Mouse (Mus musculus) Muller cell, postnatal 12 days (primary cell): Measurements from ENCODE around the gene Cd80.

ENCODE experiments used
- DNase-seq: peaks from one replicate; pipeline ENCODE4 v3.0.0-alpha.2; 2015; ENCODE audit errors: inconsistent ontology term

The Cd80 gene

DNA sequence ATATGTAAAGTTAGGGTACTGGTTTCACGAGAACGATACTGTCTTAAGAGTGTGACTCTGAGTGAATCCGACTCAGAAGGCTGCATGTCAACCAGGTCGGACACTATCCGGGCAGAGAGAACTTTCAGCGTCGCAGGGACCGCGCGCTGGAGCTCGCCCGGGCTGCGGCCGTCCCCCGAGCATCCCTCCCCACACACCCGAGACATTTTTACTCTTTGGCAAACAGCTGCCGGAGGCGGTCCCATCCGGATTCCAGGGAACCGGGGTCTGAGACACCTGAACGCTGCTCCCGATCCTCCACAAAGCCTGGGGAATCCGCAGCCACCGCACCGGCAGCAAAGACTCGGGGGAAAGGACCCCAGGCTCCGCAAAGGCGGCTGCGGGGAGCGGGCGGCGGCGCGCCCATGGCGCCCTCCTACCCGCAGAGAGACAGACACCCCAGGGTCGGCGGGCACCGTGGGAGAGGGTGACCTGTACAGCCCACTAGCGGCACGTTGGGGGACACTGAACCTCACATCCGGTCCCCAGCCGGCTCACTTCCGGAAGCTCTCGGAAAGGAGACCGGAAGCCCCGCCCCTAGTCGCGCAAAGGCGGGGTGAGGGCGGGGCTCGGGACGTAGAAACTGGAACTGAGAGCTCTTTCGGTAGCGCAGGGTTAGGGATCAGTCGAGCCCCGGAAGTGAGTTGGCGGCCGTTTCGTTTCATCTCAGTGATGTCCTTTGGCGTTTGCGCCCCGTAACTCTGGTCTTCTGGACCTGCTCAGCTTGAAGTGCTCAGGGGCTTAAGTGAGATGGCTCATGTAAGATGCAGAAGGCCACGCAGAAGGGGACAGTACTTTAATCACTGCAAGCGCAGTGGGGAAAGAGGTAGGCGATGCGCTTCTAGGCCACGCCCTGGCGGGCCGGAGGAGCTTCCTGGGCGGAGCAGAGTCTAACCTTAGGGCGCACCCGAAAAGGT is 67.0 kb downstream of the Cd80 start, which contains the start of gene Timmdc1:
Timmdc1 (minus strand) TSS at position 535 of the 956 bp plus-strand sequence.
- peak; percentile 99 for DNase-seq

GRCm38 (mm10) chr16:38526264-38526663 is 70.9 kb downstream of the Cd80 start:
- DNase-seq, result no peak

DNA sequence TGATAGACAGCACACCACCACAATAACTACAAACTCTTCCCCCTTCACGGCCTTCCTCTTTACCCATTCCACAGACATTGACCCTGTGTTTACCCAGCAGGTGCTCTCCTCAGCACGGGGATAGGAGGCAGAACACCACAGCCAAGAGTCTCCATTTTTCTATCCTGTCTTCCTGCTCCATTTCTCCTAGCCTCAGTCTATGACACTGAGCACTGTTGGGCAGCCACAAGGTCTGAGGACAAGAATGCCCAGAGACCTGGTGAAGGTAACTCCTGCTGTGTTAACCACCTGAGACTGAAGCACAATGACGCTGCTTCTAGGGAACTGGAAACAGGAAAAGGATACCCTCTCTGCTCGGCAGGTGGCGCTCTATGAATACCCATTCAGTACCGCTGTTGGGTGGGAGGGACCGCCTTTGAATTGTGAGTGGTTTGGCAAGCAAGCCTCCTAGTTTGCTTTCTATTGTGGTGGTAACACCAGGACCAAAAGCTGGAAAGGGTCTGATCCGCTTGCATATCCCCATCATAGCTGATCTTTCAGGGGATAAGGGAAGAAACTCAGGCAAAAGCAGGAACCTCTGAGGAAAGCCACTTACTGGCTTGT is 81.3 kb downstream of the Cd80 start:
- DNase-seq, result peak; percentile 74

DNA sequence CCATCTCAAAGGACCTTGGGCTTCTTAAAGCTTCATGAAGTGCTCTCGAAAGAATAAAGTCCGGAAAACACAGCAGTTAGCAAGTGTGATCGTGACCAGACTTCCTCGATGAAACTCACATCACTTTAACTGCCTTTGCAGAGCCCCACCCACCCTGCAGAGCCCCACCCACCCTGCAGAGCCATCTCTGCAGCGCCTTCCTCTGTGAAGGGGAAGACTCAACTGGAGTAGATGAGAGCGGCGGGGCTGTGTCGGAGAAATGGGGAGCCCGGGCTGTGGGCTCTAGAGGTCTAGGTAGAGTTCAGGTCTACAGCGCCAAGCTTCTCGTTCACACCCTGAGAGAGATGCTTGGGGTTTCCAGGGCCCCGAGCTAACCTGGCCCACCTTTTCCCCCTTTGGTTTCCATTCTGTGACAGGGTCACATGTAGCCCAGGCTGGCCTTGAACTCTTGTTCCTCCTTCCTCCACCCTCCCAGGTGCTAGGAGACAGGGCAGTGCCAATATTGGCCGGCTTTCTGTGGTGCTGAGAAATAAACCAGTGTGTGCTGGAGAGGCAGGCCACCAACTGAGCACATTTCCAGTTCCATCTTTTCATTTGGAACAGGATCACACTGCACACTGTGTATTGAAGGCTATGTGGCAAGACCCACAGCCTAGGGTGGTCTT is 83.5 kb downstream of the Cd80 start:
- DNase-seq, result no peak
